Mouse (Mus musculus): ENCODE data around the gene Olr1. TPM values are rescaled to one million over a fixed set of nuclear protein-coding genes. Genes with fewer than 3 reads are reported as not detected.

Olr1 gene
- total RNA-seq, 2 experiments from 2014 or later = 0.06 to 0.47 TPM

Other genes starting within 250 kb of the Olr1 start
- gene Cd69, start 231.7 kb downstream of the Olr1 start, total RNA-seq (2021) = under 1 TPM in 1 of 2 experiments, not detected in 1; 0.34 TPM
- not detected for gene 4922502D21Rik, start 175.4 kb downstream of the Olr1 start, total RNA-seq (2021)
- 1 to 10 TPM; 1.1 TPM for gene Clec12a, start 164.5 kb downstream of the Olr1 start, total RNA-seq (2021)
- gene Clec12b, start 121.3 kb downstream of the Olr1 start, total RNA-seq (2021) = under 1 TPM; 0.22 to 0.31 TPM
- 1 to 10 TPM in 1 of 2 experiments, under 1 TPM in 1; 0.81 to 2.2 TPM for gene Clec1b, start 109.9 kb downstream of the Olr1 start, total RNA-seq (2021)
- under 1 TPM in 1 of 2 experiments, not detected in 1; 0.28 TPM for gene Clec9a, start 98.3 kb downstream of the Olr1 start, total RNA-seq (2021)
- 10 to 100 TPM; 10.2 to 11.3 TPM for gene Clec1a, start 55.2 kb downstream of the Olr1 start, total RNA-seq (2021)
- gene Tmem52b, start 5.4 kb upstream of the Olr1 start, total RNA-seq (2021) = not detected
- gene Gabarapl1, start 26.0 kb upstream of the Olr1 start, total RNA-seq (2021) = 100 to 1,000 TPM in 1 of 2 experiments, 10 to 100 TPM in 1; 97.1 to 107 TPM
- not detected for gene Klre1, start 70.7 kb upstream of the Olr1 start, total RNA-seq (2021)
- gene Klrd1, start 84.6 kb upstream of the Olr1 start, total RNA-seq (2021) = not detected
- under 1 TPM in 1 of 2 experiments, not detected in 1; 0.25 TPM for gene Klrk1, start 116.7 kb upstream of the Olr1 start, total RNA-seq (2021)
- gene Klrc3, start 136.2 kb upstream of the Olr1 start, total RNA-seq (2021) = not detected
- not detected for gene Klrc2, start 153.5 kb upstream of the Olr1 start, total RNA-seq (2021)
- not detected for gene Klrc1, start 171.8 kb upstream of the Olr1 start, total RNA-seq (2021)
- not detected for gene Klri1, start 210.0 kb upstream of the Olr1 start, total RNA-seq (2021)
- not detected for gene Klri2, start 233.3 kb upstream of the Olr1 start, total RNA-seq (2021)